Mouse (Mus musculus) erythroblast, embryonic 14.5 days (primary cell): Measurements from ENCODE around the gene Adssl1.

ENCODE experiments used
- GATA1 ChIP-seq: IDR thresholded peaks from 2 replicates; pipeline ENCODE4 v1.6.1; 2012; ENCODE audit warnings: low read length, inconsistent platforms, mixed read lengths
- TAL1 ChIP-seq: IDR thresholded peaks from 3 replicates; pipeline ENCODE4 v1.6.1; 2012; ENCODE audit warnings: low read length, inconsistent platforms, mixed read lengths

DNA sequence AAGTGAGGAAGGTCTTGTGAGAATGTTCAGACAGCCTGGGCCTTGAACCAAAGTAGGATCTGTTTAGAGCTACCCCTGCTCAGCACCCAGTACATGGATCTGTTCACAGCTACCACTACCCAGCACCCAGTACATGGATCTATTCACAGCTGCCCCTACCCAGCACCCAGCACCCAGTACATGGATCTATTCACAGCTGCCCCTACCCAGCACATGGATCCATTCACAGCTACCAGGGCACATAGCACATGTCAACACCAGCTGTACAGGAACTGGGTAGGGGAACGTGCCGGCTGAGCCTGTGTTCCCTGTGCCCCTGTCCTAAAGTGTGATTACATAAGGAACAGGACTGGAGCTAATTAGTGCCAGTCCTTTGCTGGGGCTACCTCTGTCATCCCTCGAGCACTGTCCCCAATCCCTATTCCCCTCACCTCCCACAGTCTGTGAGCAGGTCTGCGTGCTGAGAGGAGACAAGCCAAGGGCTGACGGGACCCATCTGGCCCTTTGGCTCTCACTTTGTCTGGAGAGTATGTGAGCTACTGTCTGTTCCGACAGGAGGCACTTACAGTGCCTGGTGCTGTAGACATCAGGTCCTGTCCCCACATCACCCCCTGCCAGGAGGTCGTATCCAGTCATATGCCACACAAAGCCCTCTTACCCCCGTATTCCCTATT is 29.1 kb upstream of the Adssl1 start:
- TF ChIP-seq GATA1 (no peak), TAL1 (no peak)
